Mouse (Mus musculus) bone marrow, adult 2 months (tissue): Measurements from ENCODE around the gene Wdr5. TPM values are rescaled to one million over a fixed set of nuclear protein-coding genes. Genes with fewer than 3 reads are reported as not detected.

Source experiments
- H3K27ac ChIP-seq: fragments of 200-500 bp; 2 replicates; pipeline ENCODE4 v1.5.1; 2012; ENCODE audit warnings: low read depth, mild to moderate bottlenecking, control low read depth, inconsistent platforms, low read length; ENCODE audit not compliant: control insufficient read depth, poor library complexity, insufficient read depth
- H3K4me1 ChIP-seq: fragments of 200-500 bp; 2 replicates; pipeline ENCODE4 v1.6.1; 2011; ENCODE audit warnings: low read length; ENCODE audit not compliant: control insufficient read depth, insufficient read depth
- H3K4me3 ChIP-seq: fragments of 200-500 bp; replicated peaks from 2 replicates; pipeline ENCODE3; 2011; ENCODE audit warnings: mild to moderate bottlenecking, low read depth, low read length, control low read depth; ENCODE audit not compliant: control insufficient read depth
- CTCF ChIP-seq: fragments of 200-500 bp; IDR thresholded peaks from 2 replicates; pipeline ENCODE4 v1.5.1; 2011; ENCODE audit warnings: low read length, control low read depth; ENCODE audit not compliant: control insufficient read depth, insufficient read depth
- POLR2A ChIP-seq: fragments of 200-500 bp; IDR thresholded peaks from 2 replicates; pipeline ENCODE4 v1.6.1; 2011; ENCODE audit warnings: low read depth, mild to moderate bottlenecking, control low read depth, low read length, borderline replicate concordance; ENCODE audit not compliant: control insufficient read depth
- WGBS: fragments of 180-500 bp; shearing (Covaris S2); methylation state at CpG from one replicate; pipeline ENCODE4 v1.1.7; 2018; 5-methylcytosine and 5-hydroxymethylcytosine counted together
- polyA plus RNA-seq: library from polyadenylated mRNA; stranded (reverse); fragments of >200 nt; gene quantifications from 2 replicates; pipeline ENCODE4 v1.2.4, GENCODE M21; 2011; ENCODE audit warnings: low replicate concordance; ENCODE audit not compliant: missing spikeins, insufficient read depth, insufficient read length

The Wdr5 gene
- polyA plus RNA-seq, 1 experiment, result 41.6 TPM

GRCm38 (mm10) chr2:27572261-27572793 is 57.4 kb downstream of the Wdr5 start:
- WGBS, result 68% methylated on average over 8 of the region's 8 CpGs
- TF ChIP-seq POLR2A (no peak), CTCF (no peak)
- Histone ChIP-seq H3K4me3 (no peak overlapping the region), H3K27ac (no peak overlapping the region), H3K4me1 (no peaks in the 10 kb centered on the region)

GRCm38 (mm10) chr2:27572928-27573627 is 58.1 kb downstream of the Wdr5 start:
- H3K27ac ChIP-seq, result no peak overlapping the region
- 75% methylated on average over 18 of the region's 18 CpGs for WGBS

GRCm38 (mm10) chr2:27573628-27573966 is 58.6 kb downstream of the Wdr5 start:
- Histone ChIP-seq H3K4me3 (no peak overlapping the region), H3K27ac (no peak overlapping the region), H3K4me1 (no peaks in the 10 kb centered on the region)
- TF ChIP-seq POLR2A (no peak), CTCF (no peak)
- WGBS, result 80% methylated on average over 8 of the region's 8 CpGs

More at GRCm38 (mm10) chr2:27572928-27573627, 58.1 kb downstream of the Wdr5 start:
- TF ChIP-seq POLR2A (no peak), CTCF (no peak)
- H3K4me1 ChIP-seq, result no peaks in the 10 kb centered on the region
- no peak overlapping the region for H3K4me3 ChIP-seq

- 81% methylated on average over 4 of the region's 4 CpGs for WGBS
- no peak overlapping the region for H3K27ac ChIP-seq
- TF ChIP-seq POLR2A, result no peak
- no peak for TF ChIP-seq CTCF
Measured at GRCm38 (mm10) chr2:27576416-27576815, 61.5 kb downstream of the Wdr5 start.

GRCm38 (mm10) chr2:27578552-27578951 is 63.6 kb downstream of the Wdr5 start:
- no peak for TF ChIP-seq POLR2A
- no peak for TF ChIP-seq CTCF
- Histone ChIP-seq H3K4me3 (no peak overlapping the region), H3K4me1 (no peaks in the 10 kb centered on the region), H3K27ac (no peak overlapping the region)
- WGBS, result 72% methylated on average over 4 of the region's 4 CpGs

More at GRCm38 (mm10) chr2:27576416-27576815, 61.5 kb downstream of the Wdr5 start:
- Histone ChIP-seq H3K4me3 (no peak overlapping the region), H3K4me1 (no peaks in the 10 kb centered on the region)

- H3K27ac ChIP-seq, result no peak overlapping the region
- no peaks in the 10 kb centered on the region for H3K4me1 ChIP-seq
- H3K4me3 ChIP-seq, result no peak overlapping the region
- 76% methylated on average over 11 of the region's 11 CpGs for WGBS
- TF ChIP-seq CTCF (no peak), POLR2A (no peak)
Measured at GRCm38 (mm10) chr2:27582112-27582511, 67.2 kb downstream of the Wdr5 start.

DNA sequence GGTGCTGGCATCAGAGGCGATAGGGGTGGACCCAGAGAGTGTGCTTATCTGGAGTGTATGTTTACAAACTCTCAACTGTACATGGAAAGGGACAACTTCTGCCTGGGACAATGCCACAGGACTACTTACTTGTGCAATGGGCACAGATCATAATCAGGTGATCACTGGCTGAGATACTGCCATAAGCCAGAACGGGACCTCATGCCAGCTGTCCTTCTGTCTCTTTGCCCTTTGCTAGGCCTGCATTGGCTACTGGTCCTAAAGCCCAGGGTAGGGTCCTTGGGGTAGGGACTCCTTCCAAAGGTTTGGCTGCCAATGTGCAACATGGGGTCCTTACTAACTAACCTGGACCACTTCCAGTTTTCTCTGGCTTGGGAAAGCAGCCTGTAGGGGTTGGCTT is 68.1 kb downstream of the Wdr5 start:
- no peaks in the 10 kb centered on the region for H3K4me1 ChIP-seq
- H3K4me3 ChIP-seq, result no peak overlapping the region
- no peak overlapping the region for H3K27ac ChIP-seq
- 69% methylated on average over 2 of the region's 2 CpGs for WGBS
- TF ChIP-seq POLR2A (no peak), CTCF (no peak)

- no peak for TF ChIP-seq CTCF
- TF ChIP-seq POLR2A, result no peak
- Histone ChIP-seq H3K27ac (no peak overlapping the region), H3K4me1 (no peaks in the 10 kb centered on the region), H3K4me3 (no peak overlapping the region)
- WGBS, result 92% methylated on average over 13 of the region's 13 CpGs
Measured at GRCm38 (mm10) chr2:27584546-27584945, 69.6 kb downstream of the Wdr5 start.

Other genes starting within 250 kb of the Wdr5 start
- 11.0 and 18.8 TPM in 2 replicates for gene Vav2, start 88.1 kb upstream of the Wdr5 start, polyA plus RNA-seq
- 0.68 and 1.3 TPM in 2 replicates for gene Brd3os, start 72.8 kb upstream of the Wdr5 start, polyA plus RNA-seq
- 19.3 and 33.0 TPM in 2 replicates for gene Brd3, start 7.5 kb upstream of the Wdr5 start, polyA plus RNA-seq
- gene Rxra, start 161.3 kb downstream of the Wdr5 start, polyA plus RNA-seq, result 4.9 and 7.3 TPM in 2 replicates